Comparison of ENCODE assay signal across 13 mouse cellular contexts in the genomic region with DNA sequence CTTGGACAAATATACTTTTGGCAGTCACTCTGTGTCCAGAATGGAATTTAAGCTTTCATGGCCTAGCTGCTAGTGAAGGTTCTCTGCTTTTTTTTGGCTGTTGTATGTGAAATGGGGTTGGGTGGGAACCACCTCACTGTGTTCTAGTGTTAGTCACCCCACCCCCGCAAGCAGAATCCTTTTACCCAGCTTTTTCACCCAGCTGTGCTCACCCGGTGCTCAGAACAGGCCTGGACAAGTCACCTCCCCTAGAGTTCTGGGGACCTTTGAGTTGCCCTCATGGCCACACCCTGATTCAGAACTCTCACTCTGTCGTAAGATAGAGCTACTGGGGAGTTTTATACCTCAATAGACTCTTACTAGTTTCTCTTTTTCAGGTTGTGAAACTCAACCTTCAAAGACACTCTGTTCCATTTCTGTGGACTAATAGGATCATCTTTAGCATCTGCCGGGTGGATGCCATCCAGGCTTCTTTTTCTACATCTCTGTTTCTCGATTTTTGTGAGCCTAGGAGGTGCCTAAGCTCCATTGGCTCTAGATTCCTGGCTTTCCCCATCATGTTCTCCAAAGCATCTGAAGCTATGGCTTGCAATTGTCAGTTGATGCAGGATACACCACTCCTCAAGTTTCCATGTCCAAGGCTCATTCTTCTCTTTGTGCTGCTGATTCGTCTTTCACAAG. TPM values are rescaled to one million over a fixed set of nuclear protein-coding genes. Genes with fewer than 3 reads are reported as not detected.
A peak's percentile ranks its signal among the peaks of the same experiment; 100 is the strongest.
DNase-seq lines count a peak whose midpoint lies in the region; ATAC-seq and TF ChIP-seq lines count a peak whose summit lies in the region.
"Had no signal": no experiment of that assay in that cellular context is flagged by ENCODE, and none has a peak within 500 bp of the region (broad histone marks: within the 10 kb centered on the region; RNA-seq: fewer than 3 reads in every experiment).

No protein-coding gene starts in this region.

- H3K4me1 ChIP-seq in lung, postnatal 0 days (ENCODE audit: insufficient read depth, low read depth, low read length) = no peaks in the 10 kb centered on the region
- H3K4me1 ChIP-seq in CH12.LX (ENCODE audit: control insufficient read depth in 1 of 2, insufficient read depth in 2 of 2) = peaks cover 0 to 30% of the 10 kb centered on the region in 2 experiments; a peak in 2 of 4 replicates
- H3K4me1 ChIP-seq in bone marrow, adult 2 months (ENCODE audit: control insufficient read depth, insufficient read depth, low read length) = peaks cover 2% of the 10 kb centered on the region; the same call in 1 of the 2 replicates

- H3K4me2 ChIP-seq in lung, postnatal 0 days (replicated peaks; ENCODE audit: low read depth, low read length) = no peak overlapping the region
- H3K4me2 ChIP-seq in CH12.LX (ENCODE audit: insufficient read depth, low read depth, poor library complexity, severe bottlenecking) = peak overlapping the region; percentile 85

- dilution Hi-C loops in CH12.LX (cut with MboI; ENCODE audit: extremely low pct_ligation_motif_present, extremely low pct_unique_long_range_greater_than_20kb, low sequenced_read_pairs) = no loop called here

- H3K79me2 ChIP-seq in CH12.LX (replicated peaks; ENCODE audit: control insufficient read depth, extremely low read depth, insufficient read depth, poor library complexity, severe bottlenecking) = peaks cover 87% of the 10 kb centered on the region

- ATAC-seq in lung, postnatal 0 days = peak; percentile 44
- ATAC-seq in megakaryocyte-erythroid progenitor cell, adult 5-6 weeks (replicated peaks; ENCODE audit: low FRiP score, low TSS enrichment, poor library complexity, severe bottlenecking) = peak; percentile 24; the same call in 1 of the 2 replicates
- ATAC-seq: Patski had no signal

- in situ Hi-C loops in CH12.LX (cut with MboI; ENCODE audit: low pct_ligation_motif_present, low pct_unique_long_range_greater_than_20kb, low sequenced_read_pairs) = no loop called here

- H3K27me3 ChIP-seq in lung, postnatal 0 days (replicated peaks; ENCODE audit: insufficient read depth, low read length) = no peaks in the 10 kb centered on the region
- no peaks in the 10 kb centered on the region for H3K27me3 ChIP-seq in CH12.LX (replicated peaks)
- H3K27me3 ChIP-seq: Patski had no signal

- H3K9ac ChIP-seq in lung, postnatal 0 days (replicated peaks; ENCODE audit: low read depth) = no peak overlapping the region
- H3K9ac ChIP-seq in CH12.LX (ENCODE audit: insufficient read depth, low read depth) = peak overlapping the region; percentile 97

- DNase-seq in lung, postnatal 0 days (ENCODE audit: low spot score) = peak; percentile 54
- no peak for DNase-seq in lung, postnatal 4 days
- DNase-seq in CH12.LX (ENCODE audit: extremely low read depth) = peak; percentile 94
- no peak for DNase-seq in gastrocnemius, postnatal 10 days
- DNase-seq in left cerebral cortex, postnatal 14 days (ENCODE audit: low spot score in 2 of 2) = no peak
- DNase-seq in adrenal gland, postnatal 25 days = no peak
- DNase-seq: gastrocnemius, adult 2 months; kidney, postnatal 10 days had no signal

- intact Hi-C loops in left cerebral cortex, postnatal 14 days (cut with DNase I) = no loop called here

- TF ChIP-seq CTCF in lung, postnatal 0 days (IDR thresholded peaks at IDR 0.05) = no peak
- no peak for TF ChIP-seq CTCF in CH12.LX (conservative IDR thresholded peaks at IDR 0.05 in 1 of 2, IDR thresholded peaks at IDR 0.05 in 1 of 2; ENCODE audit: low read depth in 2 of 2, low read length in 2 of 2)
- no peak for TF ChIP-seq CTCF in bone marrow, adult 2 months (IDR thresholded peaks at IDR 0.05; ENCODE audit: control insufficient read depth, insufficient read depth, low read length)

- TF ChIP-seq POLR2A in CH12.LX (IDR thresholded peaks at IDR 0.05; ENCODE audit: low read depth, low read length) = peak; percentile 79
- TF ChIP-seq POLR2A in bone marrow, adult 2 months (IDR thresholded peaks at IDR 0.05; ENCODE audit: borderline replicate concordance, control insufficient read depth, low read depth, low read length) = no peak

- H3K27ac ChIP-seq in lung, postnatal 0 days (ENCODE audit: low read length) = no peak overlapping the region
- H3K27ac ChIP-seq in CH12.LX (ENCODE audit: insufficient read depth, low read depth) = peak overlapping the region; percentile 97
- H3K27ac ChIP-seq in bone marrow, adult 2 months (ENCODE audit: control insufficient read depth, insufficient read depth, low read depth, low read length, poor library complexity) = peak overlapping the region; percentile 66
- H3K27ac ChIP-seq: gastrocnemius, adult 2 months; hindbrain, embryonic 10.5 days had no signal

- H3K36me3 ChIP-seq in lung, postnatal 0 days (ENCODE audit: insufficient read depth, low read length) = no peaks in the 10 kb centered on the region
- peaks cover 7 to 25% of the 10 kb centered on the region in 2 experiments for H3K36me3 ChIP-seq in CH12.LX (replicated peaks in 1 of 2; ENCODE audit: control insufficient read depth in 1 of 2, insufficient read depth in 1 of 2, low read length in 1 of 2)
- H3K36me3 ChIP-seq: hindbrain, embryonic 10.5 days had no signal

- 57% methylated on average over 6 of the region's 6 CpGs for WGBS in lung, postnatal 0 days
- 51% methylated on average over 6 of the region's 6 CpGs for WGBS in bone marrow, adult 2 months

- H3K4me3 ChIP-seq in lung, postnatal 0 days (ENCODE audit: low read depth, low read length) = no peak overlapping the region
- peak overlapping the region; percentile 57 to 98 (median 83) for H3K4me3 ChIP-seq in CH12.LX (replicated peaks in 1 of 3; ENCODE audit: low read depth in 2 of 3, low read length in 2 of 3, poor library complexity in 1 of 3)
- no peak overlapping the region for H3K4me3 ChIP-seq in bone marrow, adult 2 months (replicated peaks; ENCODE audit: control insufficient read depth, low read depth, low read length)
- H3K4me3 ChIP-seq: gastrocnemius, adult 2 months; hindbrain, embryonic 10.5 days had no signal

- no peaks in the 10 kb centered on the region for H3K9me3 ChIP-seq in lung, postnatal 0 days (ENCODE audit: low read length)
- no peaks in the 10 kb centered on the region for H3K9me3 ChIP-seq in CH12.LX (replicated peaks; ENCODE audit: low read length)
- H3K9me3 ChIP-seq: hindbrain, embryonic 10.5 days had no signal

- no peak for TF ChIP-seq EP300 in lung, postnatal 0 days (IDR thresholded peaks at IDR 0.05)
- TF ChIP-seq EP300 in CH12.LX (IDR thresholded peaks at IDR 0.05; ENCODE audit: low read length) = peak; percentile 91

- peak; percentile 12 for TF ChIP-seq RAD21 in CH12.LX (IDR thresholded peaks at IDR 0.05; ENCODE audit: low read depth, low read length)

TF ChIP-seq in CH12.LX, 34 proteins besides CTCF, POLR2A, EP300 and RAD21 (continues in another document):
- TF ChIP-seq NELFE (IDR thresholded peaks at IDR 0.05; ENCODE audit: low read depth, low read length) (peak; percentile 83), CHD1 (IDR thresholded peaks at IDR 0.05; ENCODE audit: low read depth, low read length) (peak; percentile 99), BHLHE40 (IDR thresholded peaks at IDR 0.05; ENCODE audit: low read depth, low read length) (peak; percentile 81), MAZ (IDR thresholded peaks at IDR 0.05; ENCODE audit: low read depth, low read length) (peak; percentile 90), MAFK (IDR thresholded peaks at IDR 0.05; ENCODE audit: insufficient replicate concordance, low read length) (no peak; the same call in 1 of the 2 replicates), JUND (conservative IDR thresholded peaks at IDR 0.05; ENCODE audit: low read depth, low read length) (peak; percentile 54; the same call in 1 of the 2 replicates), ZKSCAN1 (IDR thresholded peaks at IDR 0.05; ENCODE audit: borderline replicate concordance, low read depth, low read length) (no peak; the same call in 1 of the 2 replicates), MYC (IDR thresholded peaks at IDR 0.05; ENCODE audit: low read depth, low read length) (peak; percentile 94)

RNA-seq across cellular contexts. Expression of a gene that starts 3.4 kb away (rescaled TPM):
- polyA plus RNA-seq in lung, postnatal 0 days (2015; fragmentation: Nextera tagmentation; extraction: Ambion mirVana) = 0.14 and 0.25 TPM in 2 replicates
- total RNA-seq in CH12.LX (2012; rRNA removed) (43.6 and 46.2 TPM in 2 replicates), CH12.LX (2014; rRNA removed) (54.3 and 57.8 TPM in 2 replicates)
- polyA plus RNA-seq in CH12.LX (2012; ENCODE audit: insufficient read length, low read depth) = 37.0 and 39.5 TPM in 2 replicates
- 1.6 and 2.0 TPM in 2 replicates for polyA plus RNA-seq in bone marrow, adult 2 months (2011; ENCODE audit: insufficient read depth, insufficient read length, low replicate concordance, missing spikeins)
- not detected in 2 replicates for total RNA-seq in megakaryocyte-erythroid progenitor cell, adult 5-6 weeks (2014; fragmentation: Nextera tagmentation)
- total RNA-seq in megakaryocyte-erythroid progenitor cell, adult 5-6 weeks (2017) = not detected in 2 replicates
- under 1 TPM; 0.23 to 0.36 TPM for total RNA-seq in gastrocnemius, postnatal 10 days (2021)
- under 1 TPM; 0.30 to 0.46 TPM for total RNA-seq in left cerebral cortex, postnatal 14 days (2021)
- total RNA-seq in adrenal gland, postnatal 25 days (2021) = 0.67 TPM in 1 of 2 replicates, not detected in the other

RNA-seq across cellular contexts. Expression of a gene that starts 6.2 kb away (rescaled TPM):
- 54.9 and 59.9 TPM in 2 replicates for polyA plus RNA-seq in lung, postnatal 0 days (2015; fragmentation: Nextera tagmentation; extraction: Ambion mirVana)
- total RNA-seq in CH12.LX (2012; rRNA removed) (47.3 and 67.7 TPM in 2 replicates), CH12.LX (2014; rRNA removed) (44.9 and 45.3 TPM in 2 replicates)
- polyA plus RNA-seq in CH12.LX (2012; ENCODE audit: insufficient read length, low read depth) = 82.9 and 93.2 TPM in 2 replicates
- 5.1 and 19.3 TPM in 2 replicates for polyA plus RNA-seq in bone marrow, adult 2 months (2011; ENCODE audit: insufficient read depth, insufficient read length, low replicate concordance, missing spikeins)
- total RNA-seq in megakaryocyte-erythroid progenitor cell, adult 5-6 weeks (2014; fragmentation: Nextera tagmentation) = 27.4 and 31.6 TPM in 2 replicates
- 8.6 TPM in 2 replicates for total RNA-seq in megakaryocyte-erythroid progenitor cell, adult 5-6 weeks (2017)
- total RNA-seq in gastrocnemius, postnatal 10 days (2021) = 10 to 100 TPM; 32.4 to 33.1 TPM
- 10 to 100 TPM; 61.4 to 63.4 TPM for total RNA-seq in left cerebral cortex, postnatal 14 days (2021)
- 44.3 and 52.0 TPM in 2 replicates for total RNA-seq in adrenal gland, postnatal 25 days (2021)

RNA-seq across cellular contexts. Expression of a gene that starts 25.8 kb away (rescaled TPM):
- polyA plus RNA-seq in lung, postnatal 0 days (2015; fragmentation: Nextera tagmentation; extraction: Ambion mirVana) = 1.2 and 1.6 TPM in 2 replicates
- total RNA-seq in CH12.LX (2012; rRNA removed) = 20.6 and 27.9 TPM in 2 replicates
- 12.3 and 14.3 TPM in 2 replicates for total RNA-seq in CH12.LX (2014; rRNA removed)
- 9.3 and 11.0 TPM in 2 replicates for polyA plus RNA-seq in CH12.LX (2012; ENCODE audit: insufficient read length, low read depth)
- polyA plus RNA-seq in bone marrow, adult 2 months (2011; ENCODE audit: insufficient read depth, insufficient read length, low replicate concordance, missing spikeins) = 1.5 TPM in 1 of 2 replicates, not detected in the other
- not detected in 2 replicates for total RNA-seq in megakaryocyte-erythroid progenitor cell, adult 5-6 weeks (2014; fragmentation: Nextera tagmentation)
- not detected in 2 replicates for total RNA-seq in megakaryocyte-erythroid progenitor cell, adult 5-6 weeks (2017)
- 1 to 10 TPM; 1.4 to 1.6 TPM for total RNA-seq in gastrocnemius, postnatal 10 days (2021)
- 1 to 10 TPM in 1 of 2 experiments, under 1 TPM in 1; 0.57 to 1.3 TPM for total RNA-seq in left cerebral cortex, postnatal 14 days (2021)
- 30.8 and 37.4 TPM in 2 replicates for total RNA-seq in adrenal gland, postnatal 25 days (2021)
- polyA plus RNA-seq: stomach, embryonic 14.5 days had no signal

Comparison
In these comparisons a context has a peak if more than half of its experiments do, and no peak if none do; other contexts are left out.
1. DNase-seq: peak in lung, postnatal 0 days (single experiment) and CH12.LX (single experiment); none in lung, postnatal 4 days (0 of 2), gastrocnemius, postnatal 10 days (single experiment), left cerebral cortex, postnatal 14 days (0 of 2) and adrenal gland, postnatal 25 days (single experiment).
2. H3K4me3 ChIP-seq: peak in CH12.LX (3 of 3); none in lung, postnatal 0 days (single experiment) and bone marrow, adult 2 months (single experiment).
3. RNA of a gene that starts 3.4 kb away (total RNA-seq): 43.6 to 57.8 TPM in CH12.LX; 0.67 TPM in adrenal gland, postnatal 25 days, 0.30 to 0.46 TPM in left cerebral cortex, postnatal 14 days, 0.23 to 0.36 TPM in gastrocnemius, postnatal 10 days and not detected in megakaryocyte-erythroid progenitor cell, adult 5-6 weeks; every median in the first group is over 10 times any median in the second.
4. RNA of a gene that starts 25.8 kb away (total RNA-seq): 30.8 to 37.4 TPM in adrenal gland, postnatal 25 days and 12.3 to 27.9 TPM in CH12.LX; 1.4 to 1.6 TPM in gastrocnemius, postnatal 10 days, 0.57 to 1.3 TPM in left cerebral cortex, postnatal 14 days and not detected in megakaryocyte-erythroid progenitor cell, adult 5-6 weeks; every median in the first group is over 4 times any median in the second.